Mouse (Mus musculus) cortical plate, adult 2 months (tissue): ENCODE data around the gene Myo3a.

Experiments used
- CTCF ChIP-seq: fragments of 200-500 bp; IDR thresholded peaks from 2 replicates; pipeline ENCODE4 v1.5.1; 2011; ENCODE audit warnings: mild to moderate bottlenecking, control low read depth, low read length; ENCODE audit not compliant: insufficient read depth; ENCODE audit errors: extremely low read depth
- POLR2A ChIP-seq: fragments of 200-500 bp; IDR thresholded peaks from 2 replicates; pipeline ENCODE4 v1.6.1; 2011; ENCODE audit warnings: mild to moderate bottlenecking, low read length, control low read depth; ENCODE audit not compliant: insufficient read depth; ENCODE audit errors: extremely low read depth

GRCm38 (mm10) chr2:22625096-22625960 lies 398.0 kb downstream of the Myo3a start:
- TF ChIP-seq CTCF (no peak), POLR2A (no peak)
